25 mouse cellular contexts compared by ENCODE assay signal in the genomic region with DNA sequence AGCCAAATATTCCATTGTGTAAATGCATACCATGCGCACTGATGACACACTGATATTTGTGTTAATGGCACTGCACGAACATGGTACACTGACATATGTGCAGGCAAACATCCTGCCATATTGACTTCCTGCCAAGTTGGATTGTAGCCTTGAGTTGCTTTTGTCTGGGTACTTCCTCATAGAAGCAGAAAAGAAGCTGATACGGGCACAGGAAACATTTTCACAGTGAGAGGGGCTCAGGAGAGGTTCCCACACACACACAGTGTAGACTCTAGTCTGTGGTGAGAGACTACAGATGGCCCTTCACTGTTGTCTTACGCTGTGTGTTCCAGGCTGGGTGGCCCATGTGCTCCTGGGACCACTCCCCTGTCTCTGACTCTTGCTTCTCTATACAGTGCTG. TPM values are rescaled to one million over a fixed set of nuclear protein-coding genes. Genes with fewer than 3 reads are reported as not detected.
DNase-seq lines count a peak whose midpoint lies in the region; ATAC-seq lines count a peak whose summit lies in the region.
"Had no signal": no experiment of that assay in that cellular context is flagged by ENCODE, and none has a peak within 500 bp of the region (broad histone marks: within the 10 kb centered on the region; RNA-seq: fewer than 3 reads in every experiment).

No protein-coding gene starts in this region.

- H3K4me1 ChIP-seq in forebrain, embryonic 11.5 days (replicated peaks; ENCODE audit: control insufficient read depth, insufficient read depth, low read length): peaks cover 6% of the 10 kb centered on the region; the same call in 1 of the 2 replicates
- peaks cover 28% of the 10 kb centered on the region for H3K4me1 ChIP-seq in forebrain, embryonic 10.5 days
- H3K4me1 ChIP-seq in liver, embryonic 12.5 days: peaks cover 18% of the 10 kb centered on the region
- no peaks in the 10 kb centered on the region for H3K4me1 ChIP-seq in kidney, embryonic 15.5 days

- peak; percentile 34 for DNase-seq in forebrain, embryonic 11.5 days (ENCODE audit: low spot score)
- DNase-seq in forebrain, embryonic 10.5 days (ENCODE audit: extremely low spot score, low spot score): no peak
- DNase-seq in liver: no peak
- DNase-seq: adrenal gland, postnatal 36 days; cerebellum, adult 18-20 months; heart, adult 18-20 months; kidney, adult 18-20 months; kidney, postnatal 14 days; lung, adult 18-20 months; right cerebral cortex, adult 18-20 months; thymus, postnatal 4 days had no signal

- H3K9me3 ChIP-seq in forebrain, embryonic 11.5 days (ENCODE audit: control insufficient read depth, low read length): no peaks in the 10 kb centered on the region
- no peaks in the 10 kb centered on the region for H3K9me3 ChIP-seq in forebrain, embryonic 10.5 days
- H3K9me3 ChIP-seq in liver, embryonic 12.5 days (replicated peaks): no peaks in the 10 kb centered on the region
- H3K9me3 ChIP-seq in kidney, embryonic 15.5 days (replicated peaks): no peaks in the 10 kb centered on the region
- H3K9me3 ChIP-seq: embryonic facial prominence, embryonic 10.5 days; hindbrain, embryonic 10.5 days had no signal

- H3K4me3 ChIP-seq in forebrain, embryonic 11.5 days (ENCODE audit: low read depth, low read length): no peak overlapping the region
- no peak overlapping the region for H3K4me3 ChIP-seq in forebrain, embryonic 10.5 days
- H3K4me3 ChIP-seq in liver, embryonic 12.5 days: no peak overlapping the region
- no peak overlapping the region for H3K4me3 ChIP-seq in kidney, embryonic 15.5 days (replicated peaks)
- H3K4me3 ChIP-seq: embryonic facial prominence, embryonic 10.5 days; heart, embryonic 13.5 days; hindbrain, embryonic 10.5 days; layer of hippocampus, adult 2 months had no signal

- H3K9ac ChIP-seq in forebrain, embryonic 11.5 days (ENCODE audit: low read length): no peak overlapping the region
- H3K9ac ChIP-seq in liver, embryonic 12.5 days: no peak overlapping the region
- no peak overlapping the region for H3K9ac ChIP-seq in kidney, embryonic 15.5 days
- H3K9ac ChIP-seq: heart, embryonic 13.5 days had no signal

- WGBS in forebrain, embryonic 11.5 days: 92% methylated on average over 4 of the region's 4 CpGs
- WGBS in forebrain, embryonic 10.5 days: 93% methylated on average over 4 of the region's 4 CpGs
- 68% methylated on average over 4 of the region's 4 CpGs for WGBS in liver, embryonic 12.5 days (ENCODE audit: insufficient replicate concordance)
- 82% methylated on average over 4 of the region's 4 CpGs for WGBS in kidney, embryonic 15.5 days

- H3K27ac ChIP-seq in forebrain, embryonic 11.5 days (ENCODE audit: low read depth, low read length): no peak overlapping the region
- no peak overlapping the region for H3K27ac ChIP-seq in forebrain, embryonic 10.5 days
- 0 out of 2 replicates have a peak overlapping the region, but pooled peaks have one; percentile 11 for H3K27ac ChIP-seq in liver, embryonic 12.5 days
- H3K27ac ChIP-seq in kidney, embryonic 15.5 days: no peak overlapping the region
- H3K27ac ChIP-seq: embryonic facial prominence, embryonic 10.5 days; heart, embryonic 13.5 days; hindbrain, postnatal 0 days; layer of hippocampus, adult 2 months; macrophage had no signal

- H3K27me3 ChIP-seq in forebrain, embryonic 11.5 days (ENCODE audit: control insufficient read depth, insufficient read depth, low read length): no peaks in the 10 kb centered on the region
- no peaks in the 10 kb centered on the region for H3K27me3 ChIP-seq in forebrain, embryonic 10.5 days (ENCODE audit: poor library complexity, severe bottlenecking)
- no peaks in the 10 kb centered on the region for H3K27me3 ChIP-seq in liver, embryonic 12.5 days (replicated peaks)
- no peaks in the 10 kb centered on the region for H3K27me3 ChIP-seq in kidney, embryonic 15.5 days
- H3K27me3 ChIP-seq: CH12.LX; heart, embryonic 13.5 days had no signal

- H3K36me3 ChIP-seq in forebrain, embryonic 11.5 days (ENCODE audit: control insufficient read depth, insufficient read depth, low read length): no peaks in the 10 kb centered on the region
- H3K36me3 ChIP-seq in forebrain, embryonic 10.5 days (replicated peaks): no peaks in the 10 kb centered on the region
- H3K36me3 ChIP-seq in liver, embryonic 12.5 days: no peaks in the 10 kb centered on the region
- no peaks in the 10 kb centered on the region for H3K36me3 ChIP-seq in kidney, embryonic 15.5 days
- H3K36me3 ChIP-seq: embryonic facial prominence, embryonic 10.5 days; heart, embryonic 13.5 days; hindbrain, embryonic 10.5 days had no signal

- ATAC-seq in forebrain, embryonic 11.5 days (replicated peaks; ENCODE audit: low FRiP score): no peak
- ATAC-seq in liver, embryonic 12.5 days: no peak
- peak; percentile 47 for ATAC-seq in common myeloid progenitor, adult 5-6 weeks (replicated peaks; ENCODE audit: low read depth, poor library complexity, severe bottlenecking)
- peak; percentile 30; the same call in 1 of the 2 replicates for ATAC-seq in neutrophil, adult 5-6 weeks (ENCODE audit: extremely low read depth, insufficient number of reproducible peaks, low FRiP score, poor library complexity, severe bottlenecking)
- no peak for ATAC-seq in inflammation-experienced regulatory T-cells, adult 6 months
- no peak for ATAC-seq in kidney, embryonic 15.5 days (replicated peaks; ENCODE audit: low FRiP score)
- ATAC-seq: hindbrain, postnatal 0 days had no signal

- H3K4me2 ChIP-seq in forebrain, embryonic 11.5 days (ENCODE audit: low read depth, low read length, severe bottlenecking): no peak overlapping the region
- H3K4me2 ChIP-seq in liver, embryonic 12.5 days: no peak overlapping the region
- H3K4me2 ChIP-seq in kidney, embryonic 15.5 days: no peak overlapping the region
- H3K4me2 ChIP-seq: heart, embryonic 13.5 days; midbrain, embryonic 11.5 days had no signal

RNA-seq across cellular contexts. Expression of a gene that starts 15.9 kb away (rescaled TPM):
- polyA plus RNA-seq in forebrain, embryonic 11.5 days (2014; fragmentation: Nextera tagmentation; extraction: Ambion mirVana): 15.2 and 18.2 TPM in 2 replicates
- polyA plus RNA-seq in forebrain, embryonic 10.5 days (2016; fragmentation: Nextera tagmentation; extraction: Ambion mirVana): 20.2 and 23.6 TPM in 2 replicates
- 15.6 and 16.0 TPM in 2 replicates for polyA plus RNA-seq in liver, embryonic 12.5 days (2016; fragmentation: Nextera tagmentation; extraction: Ambion mirVana)
- total RNA-seq in common myeloid progenitor, adult 5-6 weeks (2017): 11.6 and 15.0 TPM in 2 replicates
- total RNA-seq in neutrophil, adult 5-6 weeks (2017): 21.1 and 25.8 TPM in 2 replicates
- 10 to 100 TPM; 24.6 to 38.9 (median 33.1) TPM for polyA plus RNA-seq in inflammation-experienced regulatory T-cells, adult 6 months (2017; shearing (Covaris generic))
- polyA plus RNA-seq in kidney, embryonic 15.5 days (2015; fragmentation: Nextera tagmentation; extraction: Ambion mirVana): 19.4 and 19.8 TPM in 2 replicates

RNA-seq across cellular contexts. Expression of a gene that starts 53.4 kb away (rescaled TPM):
- polyA plus RNA-seq in forebrain, embryonic 11.5 days (2014; fragmentation: Nextera tagmentation; extraction: Ambion mirVana): 1.1 and 1.4 TPM in 2 replicates
- polyA plus RNA-seq in forebrain, embryonic 10.5 days (2016; fragmentation: Nextera tagmentation; extraction: Ambion mirVana): 0.27 and 0.47 TPM in 2 replicates
- 0.02 TPM in 1 of 2 replicates, not detected in the other for polyA plus RNA-seq in liver, embryonic 12.5 days (2016; fragmentation: Nextera tagmentation; extraction: Ambion mirVana)
- total RNA-seq in common myeloid progenitor, adult 5-6 weeks (2017): 0.53 and 0.73 TPM in 2 replicates
- not detected in 2 replicates for total RNA-seq in neutrophil, adult 5-6 weeks (2017)
- under 1 TPM in 2 of 3 experiments, not detected in 1; 0.41 to 0.56 TPM for polyA plus RNA-seq in inflammation-experienced regulatory T-cells, adult 6 months (2017; shearing (Covaris generic))
- polyA plus RNA-seq in kidney, embryonic 15.5 days (2015; fragmentation: Nextera tagmentation; extraction: Ambion mirVana): 0.06 and 0.13 TPM in 2 replicates
- total RNA-seq: CH12.LX; gastrocnemius, adult 8-10 months; heart, adult 18-20 months had no signal
- polyA plus RNA-seq: macrophage had no signal

Comparison
In these comparisons a context has a peak if more than half of its experiments do, and no peak if none do; other contexts are left out.
1. ATAC-seq: peak in common myeloid progenitor, adult 5-6 weeks (single experiment) and neutrophil, adult 5-6 weeks (single experiment); none in forebrain, embryonic 11.5 days (single experiment), liver, embryonic 12.5 days (single experiment), inflammation-experienced regulatory T-cells, adult 6 months (single experiment) and kidney, embryonic 15.5 days (single experiment).